Mouse (Mus musculus): ENCODE results near the gene Stard13. TPM values are rescaled to one million over a fixed set of nuclear protein-coding genes. Genes with fewer than 3 reads are reported as not detected.

Gene Stard13
- polyA plus RNA-seq, 1 experiment from 2014 or later: 3.7 TPM

DNA sequence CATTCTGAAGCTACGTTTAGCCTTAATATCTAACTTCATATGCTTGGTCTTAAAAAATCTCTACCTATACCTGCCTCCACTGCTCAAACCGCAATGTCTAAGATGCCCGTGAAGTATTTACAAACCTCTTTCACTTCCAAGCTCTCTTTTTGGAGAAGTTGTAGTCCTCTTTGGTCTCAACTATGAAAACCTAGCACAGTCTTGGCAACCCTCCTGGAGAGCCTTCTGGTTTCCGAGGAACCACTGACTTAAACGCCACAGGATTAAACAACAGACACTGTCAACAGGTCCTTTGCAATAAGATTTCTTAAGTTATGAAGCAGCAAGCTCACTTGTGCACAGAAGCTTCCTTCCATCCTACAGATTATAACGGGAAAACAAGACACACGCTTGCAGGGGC is 1.8 kb downstream of the Stard13 start:
- Histone ChIP-seq H3K4me3 (ENCODE audit: low read depth, low read length) (no peak overlapping the region), H3K36me3 (ENCODE audit: control insufficient read depth, insufficient read depth) (no peaks in the 10 kb centered on the region), H3K27ac (ENCODE audit: low read depth, low read length) (no peak overlapping the region), H3K4me2 (replicated peaks; ENCODE audit: low read depth) (no peak overlapping the region), H3K4me1 (replicated peaks; ENCODE audit: control insufficient read depth, insufficient read depth, low read length) (peaks cover 6% of the 10 kb centered on the region; the same call in 1 of the 2 replicates), H3K27me3 (replicated peaks; ENCODE audit: control insufficient read depth, insufficient read depth, low read length) (no peaks in the 10 kb centered on the region), H3K9me3 (ENCODE audit: control insufficient read depth) (no peaks in the 10 kb centered on the region), H3K9ac (ENCODE audit: low read depth, low read length) (no peak overlapping the region)
- WGBS: 88% methylated on average over 7 of the region's 7 CpGs
- no peak for TF ChIP-seq CTCF (IDR thresholded peaks at IDR 0.05; ENCODE audit: low read depth)
- no peak for ATAC-seq

DNA sequence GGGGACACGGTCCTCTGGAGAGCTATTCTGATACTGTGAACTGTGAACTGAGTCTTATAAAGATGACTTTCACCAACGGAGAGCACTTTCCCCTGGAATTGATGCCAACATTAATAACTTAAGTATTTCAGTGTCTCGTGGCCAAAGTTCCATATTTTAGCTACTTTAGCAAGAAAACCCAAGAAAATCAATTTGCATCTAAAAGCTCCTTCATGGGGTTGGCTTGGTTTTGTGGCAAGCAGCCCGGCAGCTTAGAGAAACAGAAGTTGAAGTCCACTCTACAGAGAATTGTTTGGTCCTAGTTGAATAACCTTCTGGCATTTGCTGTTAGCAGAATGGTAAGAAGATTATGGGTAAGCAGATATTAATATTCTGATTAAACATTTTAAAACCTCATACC is 2.2 kb downstream of the Stard13 start:
- no peak for ATAC-seq
- TF ChIP-seq CTCF (IDR thresholded peaks at IDR 0.05; ENCODE audit: low read depth): no peak

DNA sequence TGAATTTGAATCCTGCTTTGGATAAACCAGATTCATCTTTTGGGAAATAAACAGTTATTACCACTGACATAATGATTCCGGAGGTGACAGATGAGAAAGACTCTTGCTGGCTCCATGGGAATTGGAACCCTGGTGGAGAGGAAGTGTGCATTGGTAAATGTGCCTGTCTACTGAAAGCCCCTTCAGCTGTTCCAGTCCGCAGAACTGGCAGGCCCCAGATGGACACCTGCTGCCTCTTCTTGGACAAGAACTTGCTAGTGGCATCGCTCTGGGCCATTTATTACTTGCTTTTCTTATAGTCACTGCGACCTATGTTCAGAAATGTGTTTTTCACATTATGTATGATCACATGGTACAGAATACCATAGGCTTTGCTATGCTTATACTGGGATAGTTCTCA is 3.2 kb downstream of the Stard13 start:
- ATAC-seq: no peak
- H3K4me1 ChIP-seq (replicated peaks; ENCODE audit: control insufficient read depth, insufficient read depth, low read length): peaks cover 6% of the 10 kb centered on the region; the same call in 1 of the 2 replicates
- 90% methylated on average over 4 of the region's 4 CpGs for WGBS
- H3K36me3 ChIP-seq (ENCODE audit: control insufficient read depth, insufficient read depth): no peaks in the 10 kb centered on the region
- H3K27ac ChIP-seq (ENCODE audit: low read depth, low read length): no peak overlapping the region
- no peak for TF ChIP-seq CTCF (IDR thresholded peaks at IDR 0.05; ENCODE audit: low read depth)
- H3K4me3 ChIP-seq (ENCODE audit: low read depth, low read length): no peak overlapping the region
- no peaks in the 10 kb centered on the region for H3K27me3 ChIP-seq (replicated peaks; ENCODE audit: control insufficient read depth, insufficient read depth, low read length)
- no peak overlapping the region for H3K9ac ChIP-seq (ENCODE audit: low read depth, low read length)
- H3K4me2 ChIP-seq (replicated peaks; ENCODE audit: low read depth): no peak overlapping the region
- no peaks in the 10 kb centered on the region for H3K9me3 ChIP-seq (ENCODE audit: control insufficient read depth)

More for the DNA sequence above, 2.2 kb downstream of the Stard13 start:
- Histone ChIP-seq H3K36me3 (ENCODE audit: control insufficient read depth, insufficient read depth) (no peaks in the 10 kb centered on the region), H3K9ac (ENCODE audit: low read depth, low read length) (no peak overlapping the region), H3K27me3 (replicated peaks; ENCODE audit: control insufficient read depth, insufficient read depth, low read length) (no peaks in the 10 kb centered on the region), H3K4me3 (ENCODE audit: low read depth, low read length) (no peak overlapping the region), H3K27ac (ENCODE audit: low read depth, low read length) (no peak overlapping the region), H3K4me2 (replicated peaks; ENCODE audit: low read depth) (no peak overlapping the region), H3K9me3 (ENCODE audit: control insufficient read depth) (no peaks in the 10 kb centered on the region), H3K4me1 (replicated peaks; ENCODE audit: control insufficient read depth, insufficient read depth, low read length) (peaks cover 6% of the 10 kb centered on the region; the same call in 1 of the 2 replicates)
- WGBS: 65% methylated on average over 4 of the region's 4 CpGs

DNA sequence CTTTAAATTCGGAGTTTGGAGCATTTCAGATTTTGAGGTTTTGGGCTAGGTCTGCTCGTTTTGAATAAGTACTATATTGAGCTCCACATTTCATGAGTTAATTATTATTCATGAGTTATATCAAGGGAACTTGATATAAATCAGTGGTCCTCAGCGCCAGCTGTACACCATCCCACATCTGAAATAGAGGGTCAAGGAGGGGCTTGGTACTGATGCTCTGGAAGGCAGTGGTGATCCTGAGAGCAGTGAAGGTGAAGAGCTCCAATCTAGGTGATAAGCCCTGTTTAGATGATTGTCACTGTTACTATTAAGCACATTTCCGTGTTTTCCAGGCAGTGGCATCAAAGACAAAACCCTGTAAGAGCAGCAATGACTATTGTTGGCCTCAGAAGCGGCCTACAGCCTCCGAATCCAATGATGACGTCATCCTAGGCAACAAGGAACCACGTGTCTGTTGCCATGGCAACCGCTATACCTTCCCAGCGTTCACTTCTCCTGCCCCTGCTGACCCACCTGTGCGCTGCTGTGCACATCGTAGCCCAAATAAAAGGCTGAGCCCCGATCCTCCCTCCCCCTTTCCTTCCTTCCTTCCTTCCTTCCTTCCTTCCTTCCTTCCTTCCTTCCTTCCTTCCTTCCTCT is 5.2 kb downstream of the Stard13 start:
- WGBS: 79% methylated on average over 13 of the region's 13 CpGs

DNA sequence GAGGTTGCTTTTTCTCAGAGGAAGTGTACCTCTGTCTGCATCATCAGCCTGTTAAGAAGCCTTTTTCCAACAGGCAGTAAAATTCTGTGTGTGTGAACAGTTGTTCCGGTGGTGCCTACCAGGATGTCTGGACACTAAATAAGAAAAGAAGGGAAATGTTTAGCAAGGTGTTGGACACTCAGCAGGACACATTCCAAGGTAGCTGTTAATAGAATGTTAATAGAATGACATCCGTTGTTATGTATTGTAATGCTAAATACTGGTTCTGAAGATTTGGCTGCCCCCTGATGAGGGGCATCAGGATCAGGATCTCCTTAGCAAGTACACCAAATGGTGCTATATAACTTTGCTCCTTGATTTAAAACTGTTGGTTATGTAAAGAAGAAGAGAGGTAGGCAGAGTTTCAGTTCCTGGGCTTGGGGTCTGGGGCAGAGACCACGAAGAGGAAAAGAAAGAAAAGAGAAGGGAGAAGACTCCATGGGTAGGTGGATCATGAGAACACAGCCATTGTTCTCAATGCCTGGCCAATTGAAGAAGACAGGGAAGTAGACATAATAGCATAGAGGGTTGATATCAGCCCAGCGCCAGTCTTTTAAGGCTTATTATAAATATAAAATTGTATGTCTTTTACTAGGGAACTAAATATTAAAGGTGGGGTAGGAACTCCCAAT is 9.8 kb downstream of the Stard13 start:
- Histone ChIP-seq H3K9me3 (ENCODE audit: control insufficient read depth) (no peaks in the 10 kb centered on the region), H3K27ac (ENCODE audit: low read depth, low read length) (no peak overlapping the region), H3K27me3 (replicated peaks; ENCODE audit: control insufficient read depth, insufficient read depth, low read length) (no peaks in the 10 kb centered on the region), H3K4me2 (replicated peaks; ENCODE audit: low read depth) (no peak overlapping the region), H3K9ac (ENCODE audit: low read depth, low read length) (no peak overlapping the region), H3K4me1 (replicated peaks; ENCODE audit: control insufficient read depth, insufficient read depth, low read length) (no peaks in the 10 kb centered on the region), H3K4me3 (ENCODE audit: low read depth, low read length) (no peak overlapping the region), H3K36me3 (ENCODE audit: control insufficient read depth, insufficient read depth) (no peaks in the 10 kb centered on the region)
- no peak for ATAC-seq
- no peak for TF ChIP-seq CTCF (IDR thresholded peaks at IDR 0.05; ENCODE audit: low read depth)
- 77% methylated on average over 4 of the region's 4 CpGs for WGBS

More for the DNA sequence above, 5.2 kb downstream of the Stard13 start:
- no peaks in the 10 kb centered on the region for H3K9me3 ChIP-seq (ENCODE audit: control insufficient read depth)
- H3K4me3 ChIP-seq (ENCODE audit: low read depth, low read length): no peak overlapping the region
- H3K36me3 ChIP-seq (ENCODE audit: control insufficient read depth, insufficient read depth): no peaks in the 10 kb centered on the region
- H3K27me3 ChIP-seq (replicated peaks; ENCODE audit: control insufficient read depth, insufficient read depth, low read length): no peaks in the 10 kb centered on the region
- H3K9ac ChIP-seq (ENCODE audit: low read depth, low read length): no peak overlapping the region
- TF ChIP-seq CTCF (IDR thresholded peaks at IDR 0.05; ENCODE audit: low read depth): no peak
- no peak for ATAC-seq
- no peaks in the 10 kb centered on the region for H3K4me1 ChIP-seq (replicated peaks; ENCODE audit: control insufficient read depth, insufficient read depth, low read length)
- no peak overlapping the region for H3K4me2 ChIP-seq (replicated peaks; ENCODE audit: low read depth)
- H3K27ac ChIP-seq (ENCODE audit: low read depth, low read length): no peak overlapping the region

DNA sequence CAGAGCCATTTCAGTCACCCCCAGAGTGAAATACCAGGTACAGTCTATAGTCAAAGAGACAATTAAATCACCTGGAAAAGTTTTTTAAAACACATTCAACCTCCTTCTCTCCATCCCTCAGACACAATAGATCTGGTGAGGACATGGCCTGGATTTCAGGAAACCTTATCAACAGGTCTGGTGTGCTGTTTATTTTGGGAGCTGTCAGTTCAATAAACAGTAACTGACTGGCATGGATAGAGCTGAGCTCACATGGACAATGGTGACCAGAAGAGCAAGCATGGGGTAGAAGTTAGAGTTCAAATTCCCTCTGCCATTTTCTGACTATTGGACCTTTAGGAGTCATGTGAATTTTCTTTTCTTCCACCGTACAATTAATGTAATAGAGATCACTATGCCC is 10.8 kb downstream of the Stard13 start:
- no peak overlapping the region for H3K27ac ChIP-seq (ENCODE audit: low read depth, low read length)
- ATAC-seq: no peak
- H3K27me3 ChIP-seq (replicated peaks; ENCODE audit: control insufficient read depth, insufficient read depth, low read length): no peaks in the 10 kb centered on the region
- no peaks in the 10 kb centered on the region for H3K9me3 ChIP-seq (ENCODE audit: control insufficient read depth)
- WGBS: 95% methylated on average over 1 of the region's 1 CpGs
- no peak for TF ChIP-seq CTCF (IDR thresholded peaks at IDR 0.05; ENCODE audit: low read depth)
- no peaks in the 10 kb centered on the region for H3K4me1 ChIP-seq (replicated peaks; ENCODE audit: control insufficient read depth, insufficient read depth, low read length)
- H3K36me3 ChIP-seq (ENCODE audit: control insufficient read depth, insufficient read depth): no peaks in the 10 kb centered on the region
- no peak overlapping the region for H3K4me3 ChIP-seq (ENCODE audit: low read depth, low read length)
- H3K4me2 ChIP-seq (replicated peaks; ENCODE audit: low read depth): no peak overlapping the region
- H3K9ac ChIP-seq (ENCODE audit: low read depth, low read length): no peak overlapping the region

All from intestine, postnatal 0 days (tissue).